Mouse (Mus musculus) lung, postnatal 0 days (tissue): Measurements from ENCODE around the gene Oas2. TPM values are rescaled to one million over a fixed set of nuclear protein-coding genes. Genes with fewer than 3 reads are reported as not detected.

Experiments used
- ATAC-seq: fragments of 200-750 bp; cut with Nextera tagmentation; 2 replicates; pipeline ENCODE4 v1.8.0; 2017; ENCODE audit warnings: moderate library complexity
- DNase-seq: peaks from one replicate; pipeline ENCODE4 v3.0.0-alpha.2; 2016; ENCODE audit warnings: low spot score
- H3K27ac ChIP-seq: fragments of 300-500 bp; sonication (generic); 2 replicates; pipeline ENCODE4 v1.5.1; 2014; ENCODE audit warnings: antibody characterized with exemption, mild to moderate bottlenecking, low read length, mixed read lengths
- H3K27me3 ChIP-seq: fragments of 300-500 bp; sonication (generic); replicated peaks from 2 replicates; pipeline ENCODE4 v1.6.1; 2014; ENCODE audit warnings: low read length, mixed read lengths; ENCODE audit not compliant: insufficient read depth
- H3K36me3 ChIP-seq: fragments of 300-500 bp; sonication (generic); 2 replicates; pipeline ENCODE4 v1.6.1; 2014; ENCODE audit warnings: low read length, mixed read lengths; ENCODE audit not compliant: insufficient read depth
- H3K4me1 ChIP-seq: fragments of 300-500 bp; sonication (generic); 2 replicates; pipeline ENCODE4 v1.6.1; 2014; ENCODE audit warnings: antibody characterized with exemption, low read depth, low read length, mixed read lengths; ENCODE audit not compliant: insufficient read depth
- H3K4me2 ChIP-seq: fragments of 300-500 bp; sonication (generic); replicated peaks from 2 replicates; pipeline ENCODE4 v1.6.1; 2014; ENCODE audit warnings: low read depth, mild to moderate bottlenecking, low read length, moderate library complexity, mixed read lengths
- H3K4me3 ChIP-seq: fragments of 300-500 bp; sonication (generic); 2 replicates; pipeline ENCODE4 v1.5.1; 2014; ENCODE audit warnings: low read depth, low read length
- H3K9ac ChIP-seq: fragments of 300-500 bp; sonication (generic); replicated peaks from 2 replicates; pipeline ENCODE4 v1.6.1; 2014; ENCODE audit warnings: low read depth, mild to moderate bottlenecking
- H3K9me3 ChIP-seq: fragments of 300-500 bp; sonication (generic); 2 replicates; pipeline ENCODE4 v1.6.1; 2016; ENCODE audit warnings: low read length, mixed read lengths
- CTCF ChIP-seq: IDR thresholded peaks from 2 replicates; pipeline ENCODE4 v1.5.1; 2016; ENCODE audit warnings: antibody characterized with exemption, mild to moderate bottlenecking
- EP300 ChIP-seq: IDR thresholded peaks from 2 replicates; pipeline ENCODE4 v1.6.1; 2016; ENCODE audit warnings: antibody characterized with exemption, mild to moderate bottlenecking, control low read depth
- WGBS: fragments of 180-500 bp; shearing (Covaris S2); extraction: QIAGEN DNeasy Blood & Tissue Kit; methylation state at CpG from one replicate; pipeline ENCODE4 v1.1.7; 2014; 5-methylcytosine and 5-hydroxymethylcytosine counted together
- polyA plus RNA-seq: library from polyadenylated mRNA; unstranded; fragments of >200 nt; fragmentation: Nextera tagmentation; extraction: Ambion mirVana; gene quantifications from 2 replicates; pipeline ENCODE4 v1.2.1, GENCODE M21; 2015

The Oas2 gene
- polyA plus RNA-seq, 1 experiment from 2014 or later = 0.31 TPM

GRCm38 (mm10) chr5:120696057-120696743, 53.5 kb downstream of the Oas2 start:
- no peak for ATAC-seq
- Histone ChIP-seq H3K36me3 (no peaks in the 10 kb centered on the region), H3K4me1 (no peaks in the 10 kb centered on the region), H3K4me3 (no peak overlapping the region), H3K9ac (no peak overlapping the region), H3K27ac (no peak overlapping the region), H3K4me2 (no peak overlapping the region), H3K9me3 (no peaks in the 10 kb centered on the region), H3K27me3 (peaks cover 31% of the 10 kb centered on the region)
- no peak for DNase-seq
- WGBS = 73% methylated on average over 16 of the region's 16 CpGs
- no peak for TF ChIP-seq EP300

- H3K4me2 ChIP-seq = no peak overlapping the region
- no peaks in the 10 kb centered on the region for H3K9me3 ChIP-seq
- no peak overlapping the region for H3K27ac ChIP-seq
- peaks cover 28% of the 10 kb centered on the region for H3K27me3 ChIP-seq
- TF ChIP-seq CTCF (no peak), EP300 (no peak)
- 5% methylated on average over 41 of the region's 41 CpGs for WGBS
- H3K36me3 ChIP-seq = no peaks in the 10 kb centered on the region
- H3K4me3 ChIP-seq = no peak overlapping the region
- DNase-seq (no peak), ATAC-seq (no peak)
- no peaks in the 10 kb centered on the region for H3K4me1 ChIP-seq
- H3K9ac ChIP-seq = no peak overlapping the region
Measured at GRCm38 (mm10) chr5:120694695-120695074, 55.0 kb downstream of the Oas2 start.

- DNase-seq = no peak
- WGBS = 18% methylated on average over 36 of the region's 38 CpGs
- TF ChIP-seq EP300 = no peak
- no peak for TF ChIP-seq CTCF
- Histone ChIP-seq H3K4me3 (no peak overlapping the region), H3K27me3 (peaks cover 28% of the 10 kb centered on the region), H3K4me1 (no peaks in the 10 kb centered on the region), H3K27ac (no peak overlapping the region), H3K4me2 (no peak overlapping the region), H3K9me3 (no peaks in the 10 kb centered on the region), H3K36me3 (no peaks in the 10 kb centered on the region), H3K9ac (no peak overlapping the region)
- no peak for ATAC-seq
Measured at GRCm38 (mm10) chr5:120693931-120694694, 55.5 kb downstream of the Oas2 start.

- H3K27me3 ChIP-seq = peaks cover 28% of the 10 kb centered on the region
- WGBS = 68% methylated on average over 19 of the region's 19 CpGs
- DNase-seq = no peak
Measured at GRCm38 (mm10) chr5:120692034-120692433, 57.6 kb downstream of the Oas2 start.

GRCm38 (mm10) chr5:120690417-120690816, 59.2 kb downstream of the Oas2 start:
- Histone ChIP-seq H3K4me3 (no peak overlapping the region), H3K27ac (no peak overlapping the region), H3K9me3 (no peaks in the 10 kb centered on the region), H3K36me3 (no peaks in the 10 kb centered on the region), H3K4me1 (no peaks in the 10 kb centered on the region), H3K9ac (no peak overlapping the region), H3K27me3 (peaks cover 21% of the 10 kb centered on the region), H3K4me2 (no peak overlapping the region)
- no peak for TF ChIP-seq CTCF
- no peak for TF ChIP-seq EP300
- WGBS = 47% methylated on average over 4 of the region's 4 CpGs
- ATAC-seq = no peak
- DNase-seq = no peak

More at GRCm38 (mm10) chr5:120692034-120692433, 57.6 kb downstream of the Oas2 start:
- Histone ChIP-seq H3K27ac (no peak overlapping the region), H3K4me3 (no peak overlapping the region), H3K4me2 (no peak overlapping the region), H3K9me3 (no peaks in the 10 kb centered on the region), H3K9ac (no peak overlapping the region), H3K4me1 (no peaks in the 10 kb centered on the region), H3K36me3 (no peaks in the 10 kb centered on the region)
- ATAC-seq = no peak
- TF ChIP-seq CTCF = no peak

GRCm38 (mm10) chr5:120688434-120688833, 61.2 kb downstream of the Oas2 start:
- Histone ChIP-seq H3K27ac (no peak overlapping the region), H3K4me3 (no peak overlapping the region), H3K9ac (no peak overlapping the region), H3K4me2 (no peak overlapping the region), H3K27me3 (0 out of 2 replicates have a peak, but pooled peaks cover 2% of the 10 kb centered on the region), H3K9me3 (no peaks in the 10 kb centered on the region), H3K4me1 (no peaks in the 10 kb centered on the region), H3K36me3 (no peaks in the 10 kb centered on the region)
- ATAC-seq (no peak), DNase-seq (no peak)
- TF ChIP-seq EP300 (no peak), CTCF (no peak)
- WGBS = 34% methylated on average over 4 of the region's 4 CpGs
